Mouse (Mus musculus) left cerebral cortex, postnatal 10 days (tissue): ENCODE results near the gene Syt3. TPM values are rescaled to one million over a fixed set of nuclear protein-coding genes. Genes with fewer than 3 reads are reported as not detected.
A peak's percentile ranks its signal among the peaks of the same experiment; 100 is the strongest.

Experiments
- DNase-seq, 2 experiments: peaks; one replicate each; pipeline ENCODE4 v3.0.0; 2021 to 2022; ENCODE audit warnings: low spot score in 2 of 2, mixed read lengths in 1 of 2; ENCODE audit errors: extremely low spot score in 1 of 2
- intact Hi-C: fragments of 180-260 bp; cut with DNase I; formaldehyde crosslinking; loops from one replicate; pipeline ENCODE4 v1.15.1; 2025
- total RNA-seq, 2 experiments: library from RNA; stranded (reverse); gene quantifications; 2 replicates each; pipeline ENCODE4 v1.2.3; 2021

Syt3 gene
- total RNA-seq, 2 experiments from 2014 or later = 77.1 to 78.3 TPM

GRCm38 (mm10) chr7:44353601-44354340, 30.1 kb upstream of the Syt3 start:
- DNase-seq = peak in 1 of 2 experiments; percentile 51
- intact Hi-C loops = no loop called here

GRCm38 (mm10) chr7:44355411-44355810, 28.5 kb upstream of the Syt3 start:
- intact Hi-C loops = no loop called here
- no peak for DNase-seq

- DNase-seq = peak in 1 of 2 experiments; percentile 56
- intact Hi-C loops = no loop called here
Measured at GRCm38 (mm10) chr7:44356590-44357481, 27.1 kb upstream of the Syt3 start.

- peak in 1 of 2 experiments; percentile 47 for DNase-seq
Measured at GRCm38 (mm10) chr7:44357531-44357930, 26.4 kb upstream of the Syt3 start.

GRCm38 (mm10) chr7:44358012-44358411, 25.9 kb upstream of the Syt3 start:
- DNase-seq = no peak

More at GRCm38 (mm10) chr7:44357531-44357930, 26.4 kb upstream of the Syt3 start:
- intact Hi-C loops = no loop called here

GRCm38 (mm10) chr7:44358886-44359654, 24.8 kb upstream of the Syt3 start:
- peak in 1 of 2 experiments; percentile 76 for DNase-seq
- intact Hi-C loops = no loop called here

More at GRCm38 (mm10) chr7:44358012-44358411, 25.9 kb upstream of the Syt3 start:
- intact Hi-C loops = no loop called here

GRCm38 (mm10) chr7:44359908-44360672, 23.8 kb upstream of the Syt3 start:
- intact Hi-C loops = no loop called here
- DNase-seq = peak; percentile 91 to 94

GRCm38 (mm10) chr7:44360792-44361301, 23.1 kb upstream of the Syt3 start:
- intact Hi-C loops = no loop called here
- DNase-seq = no peak

- no peak for DNase-seq
Measured at GRCm38 (mm10) chr7:44372678-44373077, 11.2 kb upstream of the Syt3 start.

GRCm38 (mm10) chr7:44373460-44373859, 10.4 kb upstream of the Syt3 start:
- intact Hi-C loops = loop anchor here (10.0 kb wide), 1 partner anchor 181 kb away; the partner anchor contains the start of gene Nr1h2
- no peak for DNase-seq

More at GRCm38 (mm10) chr7:44372678-44373077, 11.2 kb upstream of the Syt3 start:
- intact Hi-C loops = loop anchor here (10.0 kb wide), 1 partner anchor 182 kb away; the partner anchor contains the start of gene Nr1h2

- DNase-seq = peak; percentile 80 to 93
- intact Hi-C loops = loop anchor here (10.0 kb wide), 1 partner anchor 181 kb away; the partner anchor contains the start of gene Nr1h2
Measured at GRCm38 (mm10) chr7:44373889-44374652, 9.8 kb upstream of the Syt3 start.

- no peak for DNase-seq
- intact Hi-C loops = loop anchor here (5.0 to 10.0 kb wide), 2 partner anchors 103 to 180 kb away; partner anchors contain the start of gene Nr1h2
Measured at GRCm38 (mm10) chr7:44374756-44375155, 9.1 kb upstream of the Syt3 start.

GRCm38 (mm10) chr7:44375207-44375606, 8.7 kb upstream of the Syt3 start:
- no peak for DNase-seq
- intact Hi-C loops = loop anchor here (5.0 to 10.0 kb wide), 2 partner anchors 102 to 180 kb away; partner anchors contain the start of gene Nr1h2

- DNase-seq = no peak
- intact Hi-C loops = loop anchor here (5.0 to 10.0 kb wide), 2 partner anchors 102 to 179 kb away; partner anchors contain the start of gene Nr1h2
Measured at GRCm38 (mm10) chr7:44375793-44376192, 8.1 kb upstream of the Syt3 start.

GRCm38 (mm10) chr7:44378290-44378689, 5.6 kb upstream of the Syt3 start:
- intact Hi-C loops = loop anchor here (5.0 to 10.0 kb wide), 2 partner anchors 99 to 177 kb away; partner anchors contain the start of gene Nr1h2
- DNase-seq = peak in 1 of 2 experiments; percentile 79

GRCm38 (mm10) chr7:44382541-44382940, 1.4 kb upstream of the Syt3 start:
- intact Hi-C loops = no loop called here
- peak; percentile 70 to 84 for DNase-seq

- peak in 1 of 2 experiments; percentile 76 for DNase-seq
- intact Hi-C loops = no loop called here
Measured at GRCm38 (mm10) chr7:44384716-44385059, 786 bp downstream of the Syt3 start.
